Mouse (Mus musculus): ENCODE data around the gene Pafah2. TPM values are rescaled to one million over a fixed set of nuclear protein-coding genes. Genes with fewer than 3 reads are reported as not detected.

The Pafah2 gene
- total RNA-seq, 2 experiments from 2014 or later: 2.4 to 2.9 TPM

DNA sequence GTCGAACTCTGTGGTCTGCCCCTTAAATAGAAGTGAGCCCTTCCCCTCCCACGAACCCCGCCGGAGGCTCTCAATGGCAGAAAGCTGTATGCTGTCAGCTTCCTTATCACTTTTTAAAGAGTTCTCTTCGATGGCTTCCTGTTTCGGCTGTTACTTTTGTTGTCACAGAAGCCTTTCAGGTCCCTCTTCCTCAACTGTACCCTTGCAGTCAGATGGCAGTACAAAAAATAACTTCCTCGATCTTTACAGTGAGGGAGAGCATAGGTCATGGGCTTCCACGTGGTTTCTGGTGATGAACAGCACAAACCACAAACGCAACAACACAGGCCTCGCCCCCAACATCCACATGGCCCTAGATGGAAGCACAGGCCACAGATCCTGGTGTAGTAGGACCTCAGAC lies 64.2 kb downstream of the Pafah2 start:
- no peak for DNase-seq

DNA sequence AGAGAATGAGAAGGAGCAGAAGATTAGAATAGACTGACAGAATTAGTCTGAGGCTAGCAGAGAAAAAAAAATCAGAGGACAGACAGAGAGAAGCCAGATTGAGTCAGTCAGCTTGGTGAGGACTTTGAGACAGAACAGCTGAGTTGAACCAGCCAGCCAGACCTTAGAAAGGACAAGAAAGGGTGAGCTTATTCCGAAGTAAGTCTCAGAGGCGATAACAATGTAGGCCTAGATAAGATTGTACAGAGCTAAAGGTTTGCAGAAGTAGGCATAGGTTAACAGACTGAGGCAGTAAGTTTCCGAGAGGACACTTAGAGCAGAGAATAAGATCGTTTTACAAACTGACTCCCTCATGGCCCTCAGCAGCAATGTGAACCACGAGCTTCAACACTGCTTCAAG lies 65.1 kb downstream of the Pafah2 start:
- no peak for DNase-seq

DNA sequence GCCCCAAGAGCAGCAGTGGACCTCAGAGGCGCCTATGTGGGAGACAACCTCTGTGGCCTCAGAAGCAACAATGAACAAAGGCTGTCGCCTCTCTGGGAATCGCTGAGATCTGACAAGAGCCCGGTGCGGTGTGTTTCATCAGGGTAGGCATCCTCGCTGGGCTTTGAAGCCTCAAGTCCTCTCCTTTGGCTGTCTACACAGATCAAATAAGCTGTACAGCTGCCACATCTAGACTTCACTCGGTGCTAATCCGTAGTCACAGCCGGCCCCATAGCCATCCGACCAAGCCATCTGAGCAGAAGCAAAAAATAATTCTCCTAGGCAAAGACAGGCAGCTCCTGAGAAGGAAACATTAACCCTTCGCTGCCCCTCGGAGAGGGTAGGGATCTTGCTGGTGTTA lies 69.7 kb downstream of the Pafah2 start:
- DNase-seq: no peak

DNA sequence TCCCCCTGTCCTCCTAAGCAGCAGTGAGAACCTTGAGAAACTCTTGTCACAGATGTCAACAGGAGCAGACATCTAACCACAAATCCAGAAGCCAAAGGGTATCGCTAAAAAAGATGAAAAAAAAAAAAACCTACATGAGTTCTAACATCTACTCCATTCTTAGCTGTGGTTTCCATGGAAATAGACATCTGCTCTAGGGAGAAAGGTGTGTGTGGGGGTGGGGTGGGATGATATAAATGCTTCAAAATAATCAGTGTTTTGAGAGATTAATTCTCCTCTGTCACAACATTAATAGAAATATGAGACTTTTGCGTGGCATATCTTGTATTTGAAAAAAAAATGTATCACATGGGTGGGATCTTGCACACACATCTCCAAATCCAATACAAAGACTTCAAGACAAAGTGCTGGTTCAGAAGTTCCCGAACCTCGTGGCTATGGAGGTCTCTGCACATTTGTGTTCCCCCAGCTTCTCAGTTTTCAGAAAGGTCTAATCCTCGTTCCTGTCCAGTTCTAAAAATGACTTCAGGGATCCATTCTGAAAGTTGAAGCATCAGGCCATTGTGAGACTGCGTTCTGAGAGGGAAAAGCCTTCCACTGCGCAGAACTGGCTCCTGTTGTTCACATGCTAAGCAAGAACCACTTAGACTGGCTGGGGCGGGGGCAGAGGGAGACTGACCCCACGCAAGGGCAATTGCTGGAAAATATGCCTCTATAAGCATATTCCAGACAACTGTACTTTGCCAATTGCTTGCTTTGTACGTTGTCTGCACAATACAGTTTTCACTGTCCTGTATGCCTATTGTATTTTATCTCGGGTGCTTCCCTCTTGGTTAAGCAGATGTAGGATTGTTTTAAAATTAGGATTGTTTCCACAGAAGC lies 70.5 kb downstream of the Pafah2 start:
- no peak for DNase-seq

DNA sequence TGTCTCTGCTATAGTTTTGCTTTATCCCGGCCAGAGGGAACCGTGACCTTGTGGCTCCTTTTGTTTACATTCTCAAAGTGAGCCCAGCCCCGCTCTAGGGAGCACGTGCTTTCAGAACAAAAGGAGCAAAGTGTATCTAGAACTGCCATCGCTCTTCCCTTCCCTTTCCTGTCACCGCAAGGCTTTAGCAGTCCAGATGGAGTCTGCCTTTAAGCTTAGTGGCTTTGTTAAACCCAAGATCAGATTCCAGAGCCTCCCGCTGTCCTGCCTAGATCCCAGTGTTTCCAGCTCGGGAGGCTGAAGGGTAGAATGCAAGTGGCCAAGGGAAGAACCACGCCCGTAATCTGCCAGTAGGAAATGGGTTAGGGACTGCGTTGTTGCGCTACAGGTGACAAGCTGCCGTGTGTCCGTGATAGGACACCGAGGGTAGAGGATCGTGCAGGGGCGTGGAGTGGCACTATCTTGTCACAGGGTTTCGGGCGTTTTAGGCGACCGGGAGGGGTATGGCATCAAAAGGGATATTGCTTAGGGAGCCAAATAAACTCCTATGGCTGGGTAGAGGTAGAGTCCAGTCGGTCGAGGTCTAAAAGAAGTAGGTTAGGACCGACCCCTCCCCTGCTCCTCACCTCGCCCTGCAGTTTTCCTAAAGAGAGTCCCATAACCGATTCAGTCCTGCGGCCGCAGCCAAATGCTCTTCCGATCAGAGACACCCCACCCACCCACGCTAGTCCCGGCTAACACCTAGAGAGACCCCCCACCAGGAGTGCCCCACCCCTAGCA lies 71.5 kb downstream of the Pafah2 start:
- DNase-seq: no peak

DNA sequence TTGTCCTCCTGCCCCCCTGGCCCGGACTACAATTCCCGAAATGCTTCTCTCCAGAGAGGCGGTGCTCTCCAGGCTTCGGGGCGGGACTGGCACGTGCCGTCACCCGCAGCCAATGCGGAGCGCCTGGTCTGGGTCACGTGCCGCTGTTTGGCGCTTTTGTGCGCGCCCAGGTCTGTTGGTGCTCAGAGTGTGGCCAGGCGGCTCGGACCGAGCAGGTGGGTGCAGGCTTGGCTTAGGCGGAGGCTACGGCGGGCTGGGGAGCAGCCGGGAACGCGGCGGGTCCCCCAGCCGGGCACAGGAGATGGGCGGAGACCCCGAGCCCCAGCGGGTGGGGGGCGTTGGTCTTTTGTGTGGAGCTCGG lies 72.1 kb downstream of the Pafah2 start, which contains the start of gene Stmn1:
Gene Stmn1, plus strand, starts transcription at position 106 of the 361 bp plus-strand sequence.
- DNase-seq: peak; percentile 90

DNA sequence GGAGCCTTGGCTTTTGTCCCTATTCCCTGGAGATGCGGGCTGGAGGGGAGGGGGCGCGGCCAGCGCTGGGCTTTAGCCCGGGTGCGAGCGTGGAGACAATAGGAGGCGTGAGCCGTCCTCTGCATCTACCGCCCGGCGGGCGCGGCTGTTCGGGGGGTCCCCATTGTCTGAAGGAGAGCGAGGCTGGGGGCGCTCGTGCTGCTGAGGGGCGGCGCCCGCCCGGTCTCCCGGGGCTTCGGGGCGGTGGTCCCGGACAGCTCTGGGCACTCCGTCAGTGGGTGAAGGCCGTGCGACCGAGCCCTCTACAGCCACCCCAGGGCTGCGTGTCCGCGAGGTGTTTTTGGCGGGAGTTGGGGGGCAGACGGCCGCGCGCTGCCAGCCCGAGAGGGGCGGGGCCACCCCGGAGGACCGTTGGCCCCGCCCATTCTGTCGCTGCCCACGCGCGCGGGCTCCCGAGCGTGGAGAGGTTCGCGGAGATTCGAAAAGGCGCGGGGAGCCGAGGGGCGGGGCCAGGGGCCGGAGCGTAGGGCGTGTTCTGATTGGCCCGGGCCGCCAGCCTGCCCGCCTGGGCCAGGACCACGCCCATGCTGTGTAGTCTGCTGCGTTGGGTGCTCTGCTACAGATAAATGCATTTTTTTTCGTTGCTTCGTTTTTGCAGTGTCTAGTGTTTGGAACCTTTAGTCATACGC lies 72.6 kb downstream of the Pafah2 start:
- peak; percentile 96 for DNase-seq

DNA sequence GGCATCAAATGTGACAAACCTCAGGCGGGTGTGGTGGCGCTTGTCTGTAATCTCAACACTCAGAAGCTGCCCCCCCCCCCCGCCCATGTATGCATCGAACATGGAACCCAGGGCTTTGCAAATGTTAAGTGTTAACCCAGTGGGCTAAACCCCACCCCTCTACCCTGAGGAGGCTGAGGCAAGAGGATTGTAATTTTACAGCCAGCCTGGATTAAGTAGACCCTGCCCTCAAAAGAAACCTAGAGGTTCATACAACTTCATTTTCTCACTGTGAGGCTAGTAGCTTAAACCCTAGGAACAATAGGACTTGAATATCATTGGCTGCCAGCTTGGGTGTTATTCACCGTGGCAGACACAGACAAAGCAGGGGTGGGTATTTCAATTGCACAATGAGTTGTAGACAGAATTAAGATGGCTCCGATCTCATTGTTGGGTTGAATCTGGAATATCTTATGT lies 73.2 kb downstream of the Pafah2 start:
- no peak for DNase-seq

DNA sequence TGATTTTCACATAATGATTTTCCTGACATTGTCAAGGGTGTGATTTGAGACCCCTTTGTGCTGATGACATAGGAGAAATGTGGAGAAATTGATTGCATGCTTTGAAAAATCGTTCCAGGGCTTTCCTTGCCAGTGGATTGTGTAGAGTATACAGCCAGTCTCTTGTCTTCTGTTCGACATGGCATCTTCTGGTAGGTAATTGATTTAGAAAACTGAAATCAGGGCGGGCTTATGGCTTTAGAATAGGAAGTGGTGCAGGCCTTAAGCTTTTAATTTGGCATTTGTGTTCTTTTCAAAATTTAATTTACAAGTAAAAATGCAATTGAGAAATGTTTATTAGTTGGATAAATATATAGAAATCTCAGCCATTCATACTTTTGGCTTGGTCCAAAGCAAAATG lies 73.9 kb downstream of the Pafah2 start:
- DNase-seq: no peak

DNA sequence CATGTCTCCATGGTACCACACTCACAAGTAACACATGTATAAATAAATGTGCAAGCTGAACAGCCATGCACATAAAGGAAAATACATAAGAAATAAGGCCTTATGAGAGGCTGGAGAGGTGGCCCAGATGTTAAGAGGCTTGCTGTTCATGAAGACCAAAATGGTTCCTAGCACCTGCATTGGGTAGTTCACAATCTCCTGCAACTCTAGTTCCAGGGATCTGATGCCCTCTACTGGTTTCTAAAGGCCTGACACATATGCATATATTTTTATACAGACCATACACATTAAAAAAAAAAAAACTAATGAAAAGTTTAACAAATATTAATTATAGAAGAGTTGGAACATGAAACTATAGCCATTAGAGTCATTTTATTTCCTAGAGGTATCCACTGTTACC lies 75.3 kb downstream of the Pafah2 start:
- no peak for DNase-seq

DNA sequence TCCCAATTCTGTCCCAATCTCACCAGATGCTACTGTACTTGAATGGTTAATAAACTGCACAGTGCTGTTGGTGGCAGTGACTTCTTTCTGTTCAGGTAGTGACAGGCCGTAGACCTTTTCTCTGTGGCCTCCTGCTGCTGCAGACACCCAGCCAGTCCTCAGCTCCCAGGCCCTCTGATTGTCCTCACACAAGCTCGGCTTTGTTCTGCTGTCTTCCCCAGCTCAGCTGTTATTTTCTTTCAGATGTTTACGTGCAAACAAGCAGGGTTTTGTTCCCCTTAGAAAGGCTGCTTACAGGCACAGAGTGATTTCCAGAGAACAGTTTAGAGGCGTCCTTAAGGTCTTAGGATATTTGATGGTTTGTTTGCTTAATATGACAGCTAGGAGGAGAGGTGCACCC lies 77.6 kb downstream of the Pafah2 start:
- no peak for DNase-seq

DNA sequence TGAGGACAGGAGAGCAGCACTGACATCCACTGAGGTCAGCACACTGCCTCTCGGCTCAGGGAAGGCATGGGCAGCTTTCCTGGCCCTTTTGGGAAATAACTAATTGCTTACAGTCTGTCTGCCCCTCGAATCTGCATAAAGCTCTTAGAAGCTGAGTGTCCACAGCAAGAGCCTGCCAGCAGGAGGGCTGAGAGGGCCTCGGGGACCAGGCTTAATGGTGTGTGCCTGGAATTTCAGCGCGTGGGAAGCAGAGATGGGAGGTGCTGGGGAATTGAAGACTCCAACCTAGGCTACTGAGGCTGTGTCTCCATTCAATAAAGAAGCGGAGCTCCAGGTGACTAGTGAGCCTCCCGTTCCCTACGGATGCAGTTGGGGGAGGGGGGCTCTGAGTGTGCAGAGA lies 78.1 kb downstream of the Pafah2 start:
- DNase-seq: no peak

DNA sequence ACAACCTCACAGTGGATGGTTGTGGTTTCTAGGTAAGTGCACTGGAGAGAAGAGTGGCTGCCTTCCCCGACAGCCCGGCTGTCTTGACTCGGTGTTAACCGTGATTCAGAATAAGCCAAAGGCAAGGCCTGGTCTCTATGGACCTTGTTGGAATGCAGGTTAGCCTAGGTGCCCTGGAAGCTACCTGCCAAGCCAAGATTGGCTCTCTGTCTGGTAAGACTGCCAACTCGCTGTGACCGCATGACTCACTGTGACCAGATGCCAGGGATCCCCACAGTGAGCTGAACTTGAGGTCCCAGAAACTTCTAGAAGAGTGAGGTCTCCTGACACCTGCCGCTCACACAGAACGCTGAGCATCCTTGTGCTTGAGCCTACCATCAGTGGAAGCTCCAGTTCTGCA lies 80.8 kb downstream of the Pafah2 start:
- DNase-seq: no peak

Small RNA genes lying within 50 kb of the gene (microRNA-seq; reads per million reads assigned to microRNA genes)
- gene Gm23634: 0 to 1.8 reads per million in 2 experiments

Other genes with a start within 250 kb of the Pafah2 start
- gene Cep85, start 209.2 kb upstream of the Pafah2 start, total RNA-seq (2021): 10 to 100 TPM; 50.5 to 55.0 TPM
- gene Gm7534, start 193.3 kb upstream of the Pafah2 start, total RNA-seq (2021): not detected
- 1 to 10 TPM in 1 of 2 experiments, not detected in 1; 1.1 TPM for gene Catsper4, start 168.9 kb upstream of the Pafah2 start, total RNA-seq (2021)
- gene Cnksr1, start 157.9 kb upstream of the Pafah2 start, total RNA-seq (2021): 1 to 10 TPM; 3.3 to 5.2 TPM
- not detected for gene E130218I03Rik, start 152.7 kb upstream of the Pafah2 start, total RNA-seq (2021)
- 1 to 10 TPM; 3.4 to 4.3 TPM for gene Zfp593, start 150.7 kb upstream of the Pafah2 start, total RNA-seq (2021)
- not detected for gene Gm30191, start 149.4 kb upstream of the Pafah2 start, total RNA-seq (2021)
- gene Grrp1, start 142.2 kb upstream of the Pafah2 start, total RNA-seq (2021): 1 to 10 TPM; 5.1 to 6.0 TPM
- gene Pdik1l, start 108.4 kb upstream of the Pafah2 start, total RNA-seq (2021): 1 to 10 TPM; 5.8 to 8.4 TPM
- gene Trim63, start 81.2 kb upstream of the Pafah2 start, total RNA-seq (2021): 100 to 1,000 TPM in 1 of 2 experiments, 10 to 100 TPM in 1; 78.5 to 107 TPM
- gene Slc30a2, start 53.1 kb upstream of the Pafah2 start, total RNA-seq (2021): under 1 TPM; 0.29 to 0.66 TPM
- gene Extl1, start 12.5 kb upstream of the Pafah2 start, total RNA-seq (2021): 10 to 100 TPM; 24.7 to 27.4 TPM
- 10 to 100 TPM; 71.2 to 74.5 TPM for gene Stmn1, start 72.0 kb downstream of the Pafah2 start, total RNA-seq (2021)
- 1 to 10 TPM; 6.5 to 6.8 TPM for gene Paqr7, start 100.4 kb downstream of the Pafah2 start, total RNA-seq (2021)
- 1 to 10 TPM in 1 of 2 experiments, under 1 TPM in 1; 0.99 to 1.2 TPM for gene Aunip, start 114.7 kb downstream of the Pafah2 start, total RNA-seq (2021)
- gene Mtfr1l, start 139.1 kb downstream of the Pafah2 start, total RNA-seq (2021): 100 to 1,000 TPM; 113 to 129 TPM
- 10 to 100 TPM; 22.3 to 28.7 TPM for gene Selenon, start 155.8 kb downstream of the Pafah2 start, total RNA-seq (2021)